Mouse (Mus musculus) limb, embryonic 12.5 days (tissue): ENCODE measurements at regions not wholly inside any gene's neighbourhood (a gene's known extent, or its start where the extent isn't known, plus 50 kb on each side); places are given as distances from the start of the nearest gene placed in this dataset.

Experiments used
- ATAC-seq: fragments of 200-750 bp; cut with Nextera tagmentation; 2 replicates; pipeline ENCODE4 v1.8.0; 2017; ENCODE audit warnings: low read depth, moderate TSS enrichment; ENCODE audit not compliant: insufficient number of reproducible peaks, insufficient read depth, low FRiP score, low TSS enrichment
- H3K27ac ChIP-seq: fragments of 300-500 bp; sonication (generic); 2 replicates; pipeline ENCODE4 v1.5.1; 2016; ENCODE audit warnings: mild to moderate bottlenecking, moderate library complexity
- H3K27me3 ChIP-seq: fragments of 300-500 bp; sonication (generic); 2 replicates; pipeline ENCODE4 v1.6.1; 2016; ENCODE audit warnings: mild to moderate bottlenecking, moderate library complexity
- H3K36me3 ChIP-seq: fragments of 300-500 bp; sonication (generic); 2 replicates; pipeline ENCODE4 v1.6.1; 2016; ENCODE audit warnings: mild to moderate bottlenecking, moderate library complexity
- H3K4me1 ChIP-seq: fragments of 300-500 bp; sonication (generic); replicated peaks from 2 replicates; pipeline ENCODE4 v1.6.1; 2016
- H3K4me2 ChIP-seq: fragments of 300-500 bp; sonication (generic); 2 replicates; pipeline ENCODE4 v1.6.1; 2016; ENCODE audit warnings: mild to moderate bottlenecking, moderate library complexity
- H3K4me3 ChIP-seq: fragments of 300-500 bp; sonication (generic); replicated peaks from 2 replicates; pipeline ENCODE4 v1.5.1; 2016; ENCODE audit warnings: mild to moderate bottlenecking
- H3K9ac ChIP-seq: fragments of 300-500 bp; sonication (generic); replicated peaks from 2 replicates; pipeline ENCODE4 v1.6.1; 2016; ENCODE audit warnings: mild to moderate bottlenecking, moderate library complexity
- H3K9me3 ChIP-seq: fragments of 300-500 bp; sonication (generic); 2 replicates; pipeline ENCODE4 v1.6.1; 2016; ENCODE audit warnings: mild to moderate bottlenecking, moderate library complexity
- WGBS: fragments of 180-500 bp; shearing (Covaris S2); methylation state at CpG from one replicate; pipeline ENCODE4 v1.1.7; 2016; 5-methylcytosine and 5-hydroxymethylcytosine counted together

- Histone ChIP-seq H3K9ac (no peak overlapping the region), H3K9me3 (no peaks in the 10 kb centered on the region; the same call in 1 of the 2 replicates), H3K27ac (no peak overlapping the region), H3K4me2 (no peak overlapping the region), H3K27me3 (no peaks in the 10 kb centered on the region), H3K4me3 (no peak overlapping the region), H3K4me1 (no peaks in the 10 kb centered on the region), H3K36me3 (no peaks in the 10 kb centered on the region)
- 92% methylated on average over 2 of the region's 2 CpGs for WGBS
- no peak for ATAC-seq
Measured at GRCm38 (mm10) chr14:74112603-74113002, 451.6 kb downstream of the Gm21750 start.

GRCm38 (mm10) chr14:74113116-74113515, 452.1 kb downstream of the Gm21750 start:
- H3K4me2 ChIP-seq = no peak overlapping the region
- H3K27ac ChIP-seq = no peak overlapping the region
- no peak for ATAC-seq
- H3K36me3 ChIP-seq = no peaks in the 10 kb centered on the region
- no peak overlapping the region for H3K9ac ChIP-seq
- no peaks in the 10 kb centered on the region for H3K4me1 ChIP-seq
- H3K27me3 ChIP-seq = no peaks in the 10 kb centered on the region
- WGBS = 67% methylated on average over 5 of the region's 5 CpGs
- H3K4me3 ChIP-seq = no peak overlapping the region
- no peaks in the 10 kb centered on the region; the same call in 1 of the 2 replicates for H3K9me3 ChIP-seq

- Histone ChIP-seq H3K4me2 (no peak overlapping the region), H3K9me3 (no peaks in the 10 kb centered on the region; the same call in 1 of the 2 replicates), H3K27ac (no peak overlapping the region), H3K27me3 (no peaks in the 10 kb centered on the region), H3K9ac (no peak overlapping the region), H3K4me3 (no peak overlapping the region), H3K4me1 (no peaks in the 10 kb centered on the region), H3K36me3 (no peaks in the 10 kb centered on the region)
- no peak for ATAC-seq
- 74% methylated on average over 3 of the region's 3 CpGs for WGBS
Measured at GRCm38 (mm10) chr14:74113556-74113955, 452.5 kb downstream of the Gm21750 start.

GRCm38 (mm10) chr14:74117686-74118085, 456.7 kb downstream of the Gm21750 start:
- Histone ChIP-seq H3K4me2 (no peak overlapping the region), H3K4me3 (no peak overlapping the region), H3K9ac (no peak overlapping the region), H3K4me1 (no peaks in the 10 kb centered on the region), H3K36me3 (no peaks in the 10 kb centered on the region), H3K27me3 (no peaks in the 10 kb centered on the region), H3K27ac (no peak overlapping the region), H3K9me3 (no peaks in the 10 kb centered on the region; the same call in 1 of the 2 replicates)
- ATAC-seq = no peak
- WGBS = 81% methylated on average over 2 of the region's 2 CpGs

GRCm38 (mm10) chr14:74145202-74145700, 484.2 kb downstream of the Gm21750 start:
- no peaks in the 10 kb centered on the region for H3K4me1 ChIP-seq
- ATAC-seq = no peak
- H3K9ac ChIP-seq = no peak overlapping the region
- H3K27me3 ChIP-seq = no peaks in the 10 kb centered on the region
- WGBS = 83% methylated on average over 4 of the region's 4 CpGs
- no peaks in the 10 kb centered on the region for H3K9me3 ChIP-seq
- H3K4me2 ChIP-seq = no peak overlapping the region
- no peak overlapping the region for H3K4me3 ChIP-seq
- no peaks in the 10 kb centered on the region for H3K36me3 ChIP-seq
- H3K27ac ChIP-seq = no peak overlapping the region

GRCm38 (mm10) chr14:74166221-74166620, 474.4 kb upstream of the Htr2a start:
- Histone ChIP-seq H3K4me2 (no peak overlapping the region), H3K9ac (no peak overlapping the region), H3K4me3 (no peak overlapping the region), H3K27ac (no peak overlapping the region), H3K4me1 (no peaks in the 10 kb centered on the region), H3K27me3 (no peaks in the 10 kb centered on the region), H3K9me3 (no peaks in the 10 kb centered on the region), H3K36me3 (no peaks in the 10 kb centered on the region)
- WGBS = 86% methylated on average over 2 of the region's 2 CpGs
- ATAC-seq = no peak

- no peaks in the 10 kb centered on the region for H3K9me3 ChIP-seq
- WGBS = 87% methylated on average over 2 of the region's 2 CpGs
Measured at GRCm38 (mm10) chr14:74169131-74169875, 471.3 kb upstream of the Htr2a start.

GRCm38 (mm10) chr14:74180066-74180465, 460.6 kb upstream of the Htr2a start:
- H3K9me3 ChIP-seq = no peaks in the 10 kb centered on the region
- H3K36me3 ChIP-seq = no peaks in the 10 kb centered on the region
- no peak overlapping the region for H3K4me3 ChIP-seq
- H3K4me1 ChIP-seq = no peaks in the 10 kb centered on the region
- H3K27ac ChIP-seq = no peak overlapping the region
- H3K9ac ChIP-seq = no peak overlapping the region
- no peak overlapping the region for H3K4me2 ChIP-seq
- 86% methylated on average over 2 of the region's 2 CpGs for WGBS
- no peaks in the 10 kb centered on the region for H3K27me3 ChIP-seq
- no peak for ATAC-seq

More at GRCm38 (mm10) chr14:74169131-74169875, 471.3 kb upstream of the Htr2a start:
- Histone ChIP-seq H3K36me3 (no peaks in the 10 kb centered on the region), H3K27me3 (no peaks in the 10 kb centered on the region), H3K27ac (no peak overlapping the region), H3K4me1 (no peaks in the 10 kb centered on the region), H3K9ac (no peak overlapping the region), H3K4me3 (no peak overlapping the region), H3K4me2 (no peak overlapping the region)
- no peak for ATAC-seq

- Histone ChIP-seq H3K9me3 (no peaks in the 10 kb centered on the region), H3K4me3 (no peak overlapping the region), H3K9ac (no peak overlapping the region), H3K27me3 (no peaks in the 10 kb centered on the region), H3K4me2 (no peak overlapping the region), H3K27ac (no peak overlapping the region), H3K4me1 (no peaks in the 10 kb centered on the region), H3K36me3 (no peaks in the 10 kb centered on the region)
- 87% methylated on average over 4 of the region's 4 CpGs for WGBS
- ATAC-seq = no peak
Measured at GRCm38 (mm10) chr14:74182996-74183395, 457.6 kb upstream of the Htr2a start.

- Histone ChIP-seq H3K27me3 (no peaks in the 10 kb centered on the region), H3K4me2 (no peak overlapping the region), H3K36me3 (no peaks in the 10 kb centered on the region), H3K9ac (no peak overlapping the region), H3K27ac (no peak overlapping the region), H3K4me1 (no peaks in the 10 kb centered on the region), H3K9me3 (no peaks in the 10 kb centered on the region), H3K4me3 (no peak overlapping the region)
- ATAC-seq = no peak
- WGBS = 89% methylated on average over 2 of the region's 2 CpGs
Measured at GRCm38 (mm10) chr14:74201710-74202109, 438.9 kb upstream of the Htr2a start.

GRCm38 (mm10) chr14:74205011-74205410, 435.6 kb upstream of the Htr2a start:
- Histone ChIP-seq H3K4me2 (no peak overlapping the region), H3K9me3 (no peaks in the 10 kb centered on the region), H3K9ac (no peak overlapping the region), H3K27ac (no peak overlapping the region), H3K4me1 (no peaks in the 10 kb centered on the region), H3K27me3 (no peaks in the 10 kb centered on the region), H3K4me3 (no peak overlapping the region), H3K36me3 (no peaks in the 10 kb centered on the region)
- ATAC-seq = no peak
- 88% methylated on average over 1 of the region's 1 CpGs for WGBS
